Mouse (Mus musculus) right cerebral cortex, postnatal 4 days (tissue): ENCODE results near the gene Smg6.

ENCODE experiments used
- DNase-seq: peaks from one replicate; pipeline ENCODE4 v3.0.0-alpha.2; 2022

The Smg6 gene

GRCm38 (mm10) chr11:75051239-75051638, 125.6 kb downstream of the Smg6 start:
- DNase-seq: no peak

DNA sequence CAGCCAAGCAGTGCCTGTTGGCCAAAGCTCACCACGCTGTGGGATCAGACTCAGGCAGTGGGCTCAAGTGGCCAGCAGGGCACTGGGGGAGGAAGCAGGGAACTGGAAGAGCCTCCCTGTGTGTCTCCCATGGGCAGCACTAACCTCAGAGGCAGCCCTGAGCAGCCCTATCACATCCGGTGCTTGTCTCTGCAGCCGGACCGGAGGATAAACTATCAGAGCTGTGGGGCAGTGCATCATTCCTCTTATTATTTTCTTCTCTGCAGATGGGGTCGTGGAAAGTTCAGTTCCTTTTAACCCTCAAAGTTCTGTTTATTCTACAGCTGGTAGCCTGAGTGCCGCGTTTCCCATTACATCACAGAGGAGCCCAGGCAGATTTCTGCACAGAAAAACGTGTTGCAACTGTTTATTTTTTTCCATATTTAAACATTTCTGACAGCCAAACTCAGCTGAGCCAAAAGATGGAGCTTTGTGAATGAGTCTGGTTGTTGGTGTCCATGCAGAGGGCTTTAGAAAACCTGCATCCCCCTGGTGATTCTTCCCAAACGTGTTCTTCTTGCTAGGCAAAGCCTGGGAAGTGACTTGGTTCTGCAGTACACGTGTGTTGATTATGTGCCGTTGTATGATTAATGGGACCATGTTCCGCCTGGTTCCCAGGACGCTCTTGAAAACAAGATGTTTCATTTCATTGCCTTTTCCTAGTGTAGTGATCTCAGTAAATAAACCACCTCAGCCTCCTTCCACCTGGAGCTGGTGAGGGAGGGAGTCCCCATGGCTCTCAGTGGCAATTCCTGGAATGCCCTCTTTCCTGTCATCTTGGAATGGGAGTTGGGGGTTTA, 126.3 kb downstream of the Smg6 start:
- DNase-seq: no peak

GRCm38 (mm10) chr11:75053020-75053419, 127.4 kb downstream of the Smg6 start:
- DNase-seq: no peak

DNA sequence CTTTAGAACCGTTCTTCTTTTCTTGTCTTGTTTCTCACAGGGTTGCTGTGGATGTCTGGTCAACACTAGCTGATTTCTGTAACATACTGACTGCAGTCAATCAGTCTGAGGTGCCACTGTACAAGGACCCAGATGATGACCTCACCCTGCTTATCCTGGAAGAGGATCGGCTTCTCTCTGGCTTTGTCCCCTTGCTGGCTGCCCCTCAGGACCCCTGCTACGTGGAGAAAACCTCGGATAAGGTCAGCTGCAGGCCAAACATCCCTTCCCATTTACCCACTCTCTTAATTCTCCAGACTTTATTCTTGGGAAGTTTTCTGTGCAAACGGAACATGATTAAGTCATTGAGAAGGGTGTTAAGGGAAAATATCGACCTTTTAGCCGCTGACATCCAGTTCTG, 128.1 kb downstream of the Smg6 start:
- DNase-seq: no peak

- no peak for DNase-seq
These were observed 128.7 kb downstream of the Smg6 start for GRCm38 (mm10) chr11:75054184-75054877.

GRCm38 (mm10) chr11:75054878-75055214, 129.2 kb downstream of the Smg6 start:
- DNase-seq: no peak

GRCm38 (mm10) chr11:75062650-75063049, 137.0 kb downstream of the Smg6 start:
- DNase-seq: no peak

DNA sequence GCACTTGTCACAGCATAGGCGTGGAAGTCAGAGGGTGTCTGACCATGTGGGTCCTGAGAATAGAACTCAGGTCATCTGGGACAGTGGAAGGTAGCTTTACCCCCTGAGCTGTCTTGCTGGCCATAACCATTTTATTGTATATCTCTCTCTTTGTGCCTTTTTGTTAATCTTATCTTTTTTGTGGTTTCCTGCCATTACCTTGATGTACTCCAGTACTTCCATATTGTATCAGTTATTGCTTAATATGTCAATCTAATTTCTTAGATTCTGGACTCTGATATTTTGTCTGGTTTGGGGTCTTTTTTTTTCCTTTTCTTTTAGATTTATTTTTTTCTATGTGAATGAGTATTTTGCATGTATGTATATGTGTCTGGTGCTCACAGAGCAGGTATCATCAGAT, 138.6 kb downstream of the Smg6 start:
- no peak for DNase-seq

DNA sequence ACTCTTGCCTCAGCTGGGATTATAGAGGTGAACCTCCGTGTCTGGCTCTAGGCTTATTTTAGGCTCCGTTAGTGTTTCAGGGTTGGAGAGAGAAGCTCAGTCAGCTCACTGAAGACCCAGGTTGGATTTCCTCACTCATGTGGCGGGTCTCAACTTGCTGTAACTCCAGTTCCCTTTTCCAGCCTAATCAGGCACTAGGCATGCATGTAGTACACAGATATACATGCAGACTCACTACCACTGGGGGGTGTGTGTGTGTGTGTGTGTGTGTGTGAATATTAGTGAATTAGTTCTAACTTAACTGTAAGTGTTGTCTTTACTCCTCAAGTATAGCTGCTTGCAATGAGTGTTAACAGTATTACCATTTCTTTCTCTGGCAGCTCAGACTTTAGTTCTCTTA, 145.7 kb downstream of the Smg6 start:
- no peak for DNase-seq

DNA sequence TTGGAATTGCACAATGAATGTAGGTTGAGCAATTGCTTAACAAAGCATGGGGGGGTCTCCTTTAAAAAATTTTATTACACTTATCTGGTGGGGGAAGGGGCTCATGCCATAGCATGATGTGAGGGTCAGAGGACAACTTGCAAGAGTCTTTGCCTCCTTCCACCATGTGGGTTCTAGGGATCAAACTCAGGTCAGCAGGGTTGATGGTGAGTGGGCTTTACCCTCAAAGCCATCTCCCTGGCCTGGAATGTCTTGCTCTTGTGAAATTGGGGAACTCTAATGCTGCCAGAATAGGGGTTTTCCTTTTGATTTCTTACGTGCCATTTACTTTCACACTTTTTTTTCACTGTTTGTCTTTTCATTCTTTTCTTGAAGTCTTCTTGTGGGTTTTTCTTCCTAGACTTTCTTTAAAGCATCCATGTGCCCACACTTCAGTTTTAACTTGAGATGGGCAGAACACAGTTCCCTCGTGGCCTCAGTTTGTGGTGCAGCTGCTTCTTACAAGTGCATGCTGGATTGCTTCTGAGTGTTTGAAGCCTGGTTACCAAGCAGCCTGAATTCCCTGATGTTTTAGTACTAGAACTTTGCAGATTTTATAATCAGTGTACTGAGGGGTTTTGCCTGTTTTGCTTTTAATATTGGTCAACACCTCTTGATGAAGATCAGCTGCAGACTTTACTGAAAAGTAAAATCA, 147.5 kb downstream of the Smg6 start:
- no peak for DNase-seq

DNA sequence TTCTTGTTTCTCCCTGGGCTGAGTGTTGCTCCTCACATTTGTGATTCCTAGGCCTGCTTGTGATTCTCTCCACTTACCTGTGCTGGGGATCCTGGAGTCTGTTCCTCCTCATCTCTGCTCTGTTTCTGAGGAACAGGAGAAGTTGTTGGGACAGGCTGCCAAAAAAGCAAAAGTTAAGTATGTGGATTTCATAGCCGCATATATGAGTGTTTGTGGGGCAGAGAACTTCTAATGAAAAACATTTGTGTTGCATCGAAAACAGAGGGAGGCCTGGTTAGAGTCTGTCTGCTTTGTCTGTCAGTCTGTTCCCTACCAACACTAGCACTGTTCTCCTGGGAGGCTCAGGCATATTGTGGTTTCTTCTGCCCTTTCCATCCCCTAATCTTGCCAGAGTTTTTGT, 148.1 kb downstream of the Smg6 start:
- DNase-seq: no peak

DNA sequence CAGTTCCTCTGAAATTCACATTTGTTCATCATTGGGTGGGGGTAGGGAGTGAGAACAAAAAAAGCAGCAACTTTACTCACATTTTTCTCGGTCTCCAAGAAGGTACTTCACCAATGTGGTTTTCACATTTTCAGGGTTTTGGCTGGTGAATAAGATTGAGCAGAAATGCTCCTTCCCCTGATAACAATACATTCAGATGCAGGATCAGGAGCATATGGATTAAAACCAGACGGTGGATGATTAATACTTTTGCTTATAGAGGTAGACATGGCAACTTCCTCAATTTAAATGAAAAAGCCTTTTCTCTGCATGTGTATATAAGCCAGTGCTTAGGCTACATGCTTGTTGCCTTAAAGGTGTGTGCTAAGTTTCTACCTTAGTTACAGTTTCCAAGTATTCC, 148.9 kb downstream of the Smg6 start:
- DNase-seq: no peak

DNA sequence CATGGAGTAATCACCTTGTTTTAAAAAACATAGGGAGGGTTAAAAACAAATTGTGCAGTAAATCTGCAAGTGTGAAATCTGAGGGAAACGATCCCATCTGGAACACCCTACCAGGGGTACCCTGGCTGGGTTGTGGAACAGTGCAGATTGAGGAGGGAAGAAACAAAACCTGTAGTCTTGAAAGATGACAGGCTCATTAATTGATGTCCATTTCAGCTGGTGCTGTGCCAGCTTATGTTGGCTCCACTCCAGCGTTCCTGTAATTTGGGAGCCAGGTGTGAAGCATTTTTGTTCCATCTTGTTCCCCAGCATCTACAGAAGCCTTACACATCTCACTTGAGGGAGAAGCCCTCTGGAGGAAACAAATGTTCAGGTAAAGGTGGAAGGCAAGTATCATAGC, 153.0 kb downstream of the Smg6 start:
- DNase-seq: peak; percentile 17

- DNase-seq: no peak
These were observed 157.4 kb downstream of the Smg6 start for GRCm38 (mm10) chr11:75083031-75083430.

- no peak for DNase-seq
These were observed 166.5 kb downstream of the Smg6 start for GRCm38 (mm10) chr11:75092159-75092558.

DNA sequence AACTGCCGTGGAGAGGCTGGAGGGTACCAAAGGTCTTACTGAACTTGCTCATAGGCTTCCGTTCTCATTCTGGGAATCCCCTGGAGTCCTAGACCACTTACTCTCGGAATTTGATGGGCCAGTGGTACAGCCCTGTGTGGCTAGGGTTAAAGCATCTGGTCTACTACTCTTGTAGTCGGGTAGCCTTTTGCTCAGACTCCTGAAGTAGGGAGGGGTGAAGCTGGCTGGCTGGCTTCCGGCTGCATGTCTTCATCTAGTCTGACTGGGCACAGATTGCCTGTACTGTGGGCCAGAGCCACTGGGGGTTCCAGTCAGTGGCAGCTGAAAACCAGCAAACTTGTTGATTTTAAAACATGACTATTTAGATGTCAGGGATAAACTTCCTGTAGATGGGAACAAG, 167.0 kb downstream of the Smg6 start:
- DNase-seq: no peak

DNA sequence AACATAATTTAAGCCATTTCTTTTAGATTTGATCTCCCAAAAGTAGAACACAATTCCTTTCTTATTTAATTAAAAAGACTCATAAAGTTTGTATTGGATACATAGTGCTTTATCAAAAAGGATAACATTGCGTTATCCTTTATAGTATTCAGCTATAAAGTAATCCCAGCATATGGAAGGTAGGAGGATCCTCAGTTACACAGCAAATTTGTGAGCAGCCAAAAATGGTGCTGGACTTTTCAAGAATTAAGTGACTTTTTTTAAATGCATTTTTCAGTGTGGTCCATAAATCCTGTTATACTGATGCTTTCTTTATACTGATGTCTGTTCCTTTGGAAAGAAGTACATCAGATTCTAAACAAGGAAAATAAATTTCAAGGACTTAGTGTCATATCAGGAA, 169.1 kb downstream of the Smg6 start:
- DNase-seq: no peak

DNA sequence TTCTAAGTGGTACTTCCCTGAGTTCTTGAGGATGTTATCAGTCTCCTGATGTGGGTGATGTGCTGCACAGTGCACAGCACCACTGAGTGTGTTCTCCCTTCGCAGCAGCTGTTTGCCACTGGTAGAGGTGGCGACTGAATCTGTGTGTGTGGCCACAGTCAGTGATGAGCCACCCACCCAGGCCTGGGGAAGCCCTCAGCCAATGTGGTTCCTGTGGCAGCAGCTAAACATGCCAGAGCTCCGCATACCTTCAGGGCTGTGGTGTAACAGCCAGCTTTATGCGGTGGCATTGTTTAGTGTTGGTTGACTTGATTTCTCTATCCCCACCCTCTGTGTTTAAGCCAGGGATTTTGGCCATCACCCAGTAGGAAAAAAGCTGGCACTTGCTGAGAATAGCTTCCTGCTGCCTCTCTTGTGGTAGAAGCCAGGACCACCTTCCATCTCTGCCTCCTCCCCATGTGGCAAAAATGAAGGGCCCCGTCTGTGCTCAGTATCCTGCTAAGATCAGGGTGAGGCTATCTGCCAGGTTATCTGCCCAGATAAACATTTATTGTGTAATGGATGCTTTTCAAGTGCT, 177.2 kb downstream of the Smg6 start:
- no peak for DNase-seq

- DNase-seq: no peak
These were observed 181.0 kb downstream of the Smg6 start for GRCm38 (mm10) chr11:75106614-75107013.

DNA sequence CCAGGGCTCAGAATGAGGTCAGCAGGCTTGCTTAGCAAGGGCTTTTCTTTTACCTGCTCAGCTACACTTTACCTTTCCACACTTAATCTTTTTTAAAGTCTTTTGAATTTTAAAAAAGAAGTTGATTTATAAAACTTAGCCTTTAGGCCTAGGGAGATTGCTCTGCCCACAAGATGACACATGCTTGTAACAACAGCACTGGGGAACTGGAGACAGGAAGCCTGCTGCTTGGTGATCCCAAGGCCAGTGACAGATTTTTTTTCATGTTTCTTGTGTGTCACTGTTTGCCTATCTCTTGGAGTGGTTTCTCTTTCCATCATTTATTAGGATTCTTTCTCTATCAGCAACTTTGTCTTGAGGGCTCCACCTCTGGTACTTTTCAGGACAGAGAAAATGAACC, 183.3 kb downstream of the Smg6 start:
- DNase-seq: no peak

DNA sequence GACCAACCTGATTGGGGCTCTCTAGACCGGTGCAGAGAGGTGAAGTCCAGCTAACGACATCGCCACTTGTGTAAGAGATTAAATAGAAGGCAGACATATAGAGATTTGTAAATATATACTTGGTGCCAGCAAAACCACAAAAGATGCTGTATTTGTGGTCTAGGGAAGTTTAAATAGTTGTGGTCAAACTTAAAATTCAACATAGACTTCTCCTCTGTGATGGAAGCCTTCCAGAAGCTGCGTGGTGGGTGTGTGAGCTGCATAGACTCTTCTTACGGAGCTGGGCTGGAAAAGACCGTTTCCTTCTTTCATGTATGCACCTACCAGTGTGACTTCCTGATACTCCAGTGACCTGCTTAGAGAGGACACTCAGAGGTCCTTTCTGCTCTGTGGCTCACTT, 190.8 kb downstream of the Smg6 start:
- DNase-seq: no peak

GRCm38 (mm10) chr11:75118141-75118540, 192.5 kb downstream of the Smg6 start:
- no peak for DNase-seq

- DNase-seq: no peak
These were observed 193.7 kb downstream of the Smg6 start for GRCm38 (mm10) chr11:75119298-75119697.

GRCm38 (mm10) chr11:75119841-75120240, 194.2 kb downstream of the Smg6 start:
- DNase-seq: no peak
